Mouse (Mus musculus) hindbrain, embryonic 14.5 days (tissue): ENCODE measurements around the gene Dnajc5. TPM values are rescaled to one million over a fixed set of nuclear protein-coding genes. Genes with fewer than 3 reads are reported as not detected.

Experiments used
- ATAC-seq: fragments of 200-750 bp; cut with Nextera tagmentation; 2 replicates; pipeline ENCODE4 v1.8.0; 2017; ENCODE audit warnings: moderate number of reproducible peaks, mild to moderate bottlenecking, moderate TSS enrichment, moderate library complexity; ENCODE audit not compliant: low FRiP score
- DNase-seq: peaks from one replicate; pipeline ENCODE4 v3.0.0-alpha.2; 2015; ENCODE audit warnings: low spot score
- H3K27ac ChIP-seq: fragments of 300-500 bp; sonication (generic); 2 replicates; pipeline ENCODE4 v1.5.1; 2014; ENCODE audit warnings: mild to moderate bottlenecking, moderate library complexity
- H3K27me3 ChIP-seq: fragments of 300-500 bp; sonication (generic); 2 replicates; pipeline ENCODE4 v1.6.1; 2014; ENCODE audit warnings: mild to moderate bottlenecking, low read length, mixed read lengths; ENCODE audit not compliant: control insufficient read depth, insufficient read depth
- H3K36me3 ChIP-seq: fragments of 300-500 bp; sonication (generic); replicated peaks from 2 replicates; pipeline ENCODE4 v1.6.1; 2014; ENCODE audit not compliant: control insufficient read depth, insufficient read depth
- H3K4me1 ChIP-seq: fragments of 300-500 bp; sonication (generic); replicated peaks from 2 replicates; pipeline ENCODE4 v1.6.1; 2014; ENCODE audit warnings: antibody characterized with exemption, low read length, mixed read lengths; ENCODE audit not compliant: control insufficient read depth, insufficient read depth
- H3K4me2 ChIP-seq: fragments of 300-500 bp; sonication (generic); replicated peaks from 2 replicates; pipeline ENCODE4 v1.6.1; 2014; ENCODE audit warnings: mild to moderate bottlenecking, moderate library complexity
- H3K4me3 ChIP-seq: fragments of 300-500 bp; sonication (generic); replicated peaks from 2 replicates; pipeline ENCODE4 v1.5.1; 2014; ENCODE audit warnings: mild to moderate bottlenecking, low read length
- H3K9ac ChIP-seq: fragments of 300-500 bp; sonication (generic); 2 replicates; pipeline ENCODE4 v1.6.1; 2014
- H3K9me3 ChIP-seq: fragments of 300-500 bp; sonication (generic); 2 replicates; pipeline ENCODE4 v1.6.1; 2016; ENCODE audit warnings: low read length; ENCODE audit not compliant: control insufficient read depth
- WGBS: fragments of 180-500 bp; shearing (Covaris S2); extraction: QIAGEN DNeasy Blood & Tissue Kit; methylation state at CpG from one replicate; pipeline ENCODE4 v1.1.7; 2014; 5-methylcytosine and 5-hydroxymethylcytosine counted together
- polyA plus RNA-seq: library from polyadenylated mRNA; unstranded; fragments of >200 nt; fragmentation: Nextera tagmentation; extraction: Ambion mirVana; gene quantifications from 2 replicates; pipeline ENCODE4 v1.2.1, GENCODE M21; 2014

Dnajc5 gene
- polyA plus RNA-seq, 1 experiment from 2014 or later = 234 TPM

DNA sequence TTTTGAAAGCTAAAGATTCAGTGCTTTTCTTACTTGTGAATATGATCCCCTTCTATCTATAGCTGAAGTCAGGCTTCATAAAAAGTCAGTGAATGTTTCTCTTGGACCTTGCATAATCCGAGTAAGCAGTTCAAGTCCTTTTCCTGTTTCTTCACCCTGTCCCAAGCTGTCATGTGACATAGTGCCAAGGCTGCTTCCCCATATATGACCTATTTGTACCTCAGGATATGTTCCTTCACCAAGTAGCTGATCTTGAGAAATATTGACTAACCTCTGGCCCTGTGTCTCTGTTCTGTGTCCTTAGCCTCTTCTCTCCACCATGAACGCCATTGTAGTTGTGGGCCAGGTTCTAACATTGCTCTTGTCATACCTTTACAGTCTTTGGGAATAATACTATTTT, 16.1 kb downstream of the Dnajc5 start:
- 87% methylated on average over 2 of the region's 2 CpGs for WGBS

DNA sequence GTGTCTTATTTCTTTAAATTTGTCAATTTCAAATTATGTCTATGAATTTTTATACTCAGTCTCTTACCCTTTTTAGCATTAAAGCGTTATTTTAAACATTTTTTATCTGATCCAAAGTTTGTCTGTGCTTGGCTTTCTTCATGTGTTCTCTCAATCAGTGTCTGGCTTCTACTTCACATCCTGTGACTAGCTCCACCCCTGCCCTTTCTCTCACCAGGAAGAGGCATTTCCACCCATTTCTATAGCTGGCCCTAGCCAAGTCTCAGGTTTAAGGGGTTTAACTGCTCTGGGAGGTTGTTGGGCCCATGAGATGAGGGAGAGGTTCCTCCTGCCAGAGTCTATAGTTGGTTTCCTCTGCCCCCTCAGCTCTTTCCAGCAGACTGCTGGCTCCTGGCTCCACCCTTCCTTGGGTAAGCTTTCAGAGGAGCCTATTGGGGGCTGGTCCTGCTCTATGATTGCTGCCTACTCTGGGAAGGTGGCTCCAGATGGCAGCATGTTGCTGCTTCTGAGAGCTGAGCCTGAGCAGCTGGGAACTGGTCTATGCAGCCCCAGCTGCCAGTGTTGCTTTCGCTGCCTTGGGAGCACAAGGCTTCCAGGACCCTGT, 17.3 kb downstream of the Dnajc5 start:
- Histone ChIP-seq H3K9ac (no peak overlapping the region), H3K4me2 (no peak overlapping the region), H3K9me3 (no peaks in the 10 kb centered on the region), H3K4me3 (no peak overlapping the region), H3K27me3 (no peaks in the 10 kb centered on the region), H3K36me3 (no peaks in the 10 kb centered on the region; the same call in 1 of the 2 replicates), H3K27ac (peak overlapping the region; percentile 47; the same call in 1 of the 2 replicates), H3K4me1 (no peaks in the 10 kb centered on the region)
- 80% methylated on average over 2 of the region's 2 CpGs for WGBS
- DNase-seq = no peak
- peak; percentile 53 for ATAC-seq

More for the DNA sequence above, 16.1 kb downstream of the Dnajc5 start:
- H3K27ac ChIP-seq = no peak overlapping the region
- no peaks in the 10 kb centered on the region for H3K27me3 ChIP-seq
- DNase-seq = no peak
- H3K4me2 ChIP-seq = no peak overlapping the region
- no peaks in the 10 kb centered on the region for H3K9me3 ChIP-seq
- no peak for ATAC-seq
- H3K4me1 ChIP-seq = no peaks in the 10 kb centered on the region
- no peaks in the 10 kb centered on the region; the same call in 1 of the 2 replicates for H3K36me3 ChIP-seq
- no peak overlapping the region for H3K9ac ChIP-seq
- no peak overlapping the region for H3K4me3 ChIP-seq

DNA sequence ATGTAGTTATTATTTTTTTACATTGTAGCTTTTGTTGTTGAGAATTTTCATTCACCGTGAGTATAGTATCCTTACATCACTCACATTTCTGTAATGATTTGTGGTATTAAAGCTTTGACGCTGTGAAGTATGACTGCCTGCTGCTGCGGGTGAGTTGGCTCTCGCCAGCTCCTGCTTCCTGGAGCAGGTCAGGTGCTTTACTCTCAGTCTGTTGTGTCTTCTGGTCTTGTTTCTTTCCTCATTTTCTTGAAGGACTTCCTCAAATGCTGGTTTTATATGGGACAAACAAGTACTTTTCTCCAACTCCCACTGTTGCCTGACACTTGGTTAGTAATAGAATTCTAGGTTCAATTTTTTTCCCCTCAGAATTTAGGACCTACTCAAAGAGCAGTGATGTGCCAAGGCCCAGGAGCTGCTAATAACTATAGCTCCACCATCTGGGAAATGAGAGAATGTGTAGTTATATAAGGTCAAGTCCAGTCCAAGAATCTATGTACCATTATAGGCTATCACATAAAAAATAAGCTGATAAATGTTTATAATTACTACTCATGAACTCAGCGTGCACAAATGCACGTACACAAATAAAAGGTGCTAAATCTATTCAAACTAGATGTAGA, 21.6 kb downstream of the Dnajc5 start:
- DNase-seq = no peak
- no peak for ATAC-seq
- 94% methylated on average over 6 of the region's 6 CpGs for WGBS

DNA sequence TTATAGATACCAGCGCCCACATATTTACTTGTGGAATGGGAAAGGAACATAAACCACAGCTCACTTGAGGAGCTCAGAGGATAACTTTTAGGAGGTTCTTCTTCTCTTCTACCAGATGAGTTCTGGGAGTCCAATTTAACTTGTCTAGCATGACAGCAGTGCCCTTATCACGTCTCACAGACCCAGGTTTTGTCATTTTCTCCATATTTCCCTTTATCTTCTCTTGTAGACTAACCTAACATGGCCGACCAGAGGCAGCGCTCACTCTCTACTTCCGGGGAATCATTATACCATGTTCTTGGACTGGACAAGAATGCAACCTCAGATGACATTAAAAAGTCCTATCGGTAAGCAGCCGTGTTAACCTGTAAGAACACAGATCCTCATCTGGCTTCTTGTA, 25.9 kb downstream of the Dnajc5 start:
- H3K4me2 ChIP-seq = no peak overlapping the region
- H3K27ac ChIP-seq = no peak overlapping the region
- no peak overlapping the region for H3K9ac ChIP-seq
- peaks cover 50% of the 10 kb centered on the region for H3K36me3 ChIP-seq
- no peak for ATAC-seq
- H3K9me3 ChIP-seq = no peaks in the 10 kb centered on the region
- no peak overlapping the region for H3K4me3 ChIP-seq
- DNase-seq = no peak
- H3K27me3 ChIP-seq = no peaks in the 10 kb centered on the region
- H3K4me1 ChIP-seq = no peaks in the 10 kb centered on the region
- WGBS = 95% methylated on average over 7 of the region's 7 CpGs

More for the DNA sequence above, 21.6 kb downstream of the Dnajc5 start:
- no peaks in the 10 kb centered on the region for H3K9me3 ChIP-seq
- no peak overlapping the region for H3K27ac ChIP-seq
- H3K9ac ChIP-seq = no peak overlapping the region
- no peak overlapping the region for H3K4me3 ChIP-seq
- H3K4me1 ChIP-seq = no peaks in the 10 kb centered on the region
- H3K27me3 ChIP-seq = no peaks in the 10 kb centered on the region
- no peak overlapping the region for H3K4me2 ChIP-seq
- peaks cover 8% of the 10 kb centered on the region for H3K36me3 ChIP-seq

DNA sequence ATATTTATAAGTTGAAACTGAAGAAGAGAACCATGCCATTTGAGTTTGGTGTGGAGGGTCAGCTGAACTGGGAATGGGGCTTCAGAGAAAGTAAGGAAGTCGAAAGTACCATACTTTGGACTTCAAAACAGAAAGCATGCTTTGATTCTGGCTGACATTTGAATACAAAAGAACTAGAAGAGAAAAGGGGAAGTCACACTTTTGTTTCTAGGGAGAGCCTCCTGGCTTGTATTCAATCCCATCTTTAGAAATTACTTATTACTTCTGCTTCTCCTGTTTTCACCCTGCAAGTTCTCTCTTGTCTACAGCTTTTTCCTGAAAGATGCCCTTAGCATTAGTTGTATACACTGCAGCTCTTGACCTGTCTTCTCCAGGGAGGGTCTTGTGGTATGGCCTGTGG, 27.9 kb downstream of the Dnajc5 start:
- no peak for DNase-seq
- Histone ChIP-seq H3K4me3 (no peak overlapping the region), H3K9ac (no peak overlapping the region), H3K4me1 (no peaks in the 10 kb centered on the region), H3K36me3 (peaks cover 71% of the 10 kb centered on the region), H3K4me2 (no peak overlapping the region), H3K27ac (no peak overlapping the region), H3K27me3 (no peaks in the 10 kb centered on the region), H3K9me3 (no peaks in the 10 kb centered on the region)
- no peak for ATAC-seq
- WGBS = 68% methylated on average over 1 of the region's 1 CpGs

DNA sequence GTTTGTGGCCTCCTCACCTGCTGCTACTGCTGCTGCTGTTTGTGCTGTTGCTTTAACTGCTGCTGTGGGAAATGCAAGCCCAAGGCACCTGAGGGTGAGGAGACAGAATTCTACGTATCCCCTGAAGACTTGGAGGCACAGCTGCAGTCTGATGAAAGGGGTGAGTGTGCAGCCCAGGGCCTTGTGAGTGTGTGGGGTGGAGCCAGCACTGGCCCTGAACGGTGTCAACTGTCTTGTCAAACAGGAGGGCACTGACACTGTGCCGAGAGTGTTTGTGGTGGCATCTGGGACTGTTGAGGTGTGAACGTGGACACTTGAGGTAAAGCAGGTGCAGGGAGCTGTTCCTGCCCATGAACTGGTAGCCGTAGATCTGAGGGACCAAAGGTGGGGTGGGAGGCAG, 28.4 kb downstream of the Dnajc5 start:
- Histone ChIP-seq H3K9me3 (no peaks in the 10 kb centered on the region), H3K4me2 (no peak overlapping the region), H3K27me3 (no peaks in the 10 kb centered on the region), H3K9ac (no peak overlapping the region), H3K4me3 (no peak overlapping the region), H3K36me3 (peaks cover 73% of the 10 kb centered on the region), H3K27ac (no peak overlapping the region), H3K4me1 (no peaks in the 10 kb centered on the region)
- no peak for DNase-seq
- 85% methylated on average over 5 of the region's 5 CpGs for WGBS
- no peak for ATAC-seq

DNA sequence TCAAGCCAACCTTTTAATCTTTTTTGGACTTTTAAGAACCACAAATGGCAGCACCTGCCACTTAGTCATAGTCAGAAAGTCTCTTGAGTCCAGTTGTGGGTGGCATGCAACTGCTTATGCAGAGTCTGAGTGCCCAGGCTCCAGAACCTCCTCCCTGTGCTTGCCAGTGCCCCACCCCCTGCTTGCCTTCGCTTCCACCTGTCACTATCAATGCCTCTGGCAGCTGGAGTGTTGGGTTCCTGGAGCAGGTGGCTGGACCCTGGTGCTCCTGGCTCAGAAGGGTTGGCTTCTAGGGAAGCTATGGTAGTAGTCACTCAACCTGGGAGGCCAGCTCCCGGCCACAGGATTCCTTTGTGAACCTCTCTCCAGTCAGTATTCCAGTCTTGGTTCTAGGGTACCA, 29.9 kb downstream of the Dnajc5 start:
- no peaks in the 10 kb centered on the region for H3K4me1 ChIP-seq
- no peak overlapping the region for H3K9ac ChIP-seq
- H3K9me3 ChIP-seq = no peaks in the 10 kb centered on the region
- peaks cover 85% of the 10 kb centered on the region for H3K36me3 ChIP-seq
- DNase-seq = no peak
- no peak overlapping the region for H3K4me2 ChIP-seq
- H3K4me3 ChIP-seq = no peak overlapping the region
- 95% methylated on average over 2 of the region's 2 CpGs for WGBS
- no peaks in the 10 kb centered on the region for H3K27me3 ChIP-seq
- no peak for ATAC-seq
- H3K27ac ChIP-seq = no peak overlapping the region

DNA sequence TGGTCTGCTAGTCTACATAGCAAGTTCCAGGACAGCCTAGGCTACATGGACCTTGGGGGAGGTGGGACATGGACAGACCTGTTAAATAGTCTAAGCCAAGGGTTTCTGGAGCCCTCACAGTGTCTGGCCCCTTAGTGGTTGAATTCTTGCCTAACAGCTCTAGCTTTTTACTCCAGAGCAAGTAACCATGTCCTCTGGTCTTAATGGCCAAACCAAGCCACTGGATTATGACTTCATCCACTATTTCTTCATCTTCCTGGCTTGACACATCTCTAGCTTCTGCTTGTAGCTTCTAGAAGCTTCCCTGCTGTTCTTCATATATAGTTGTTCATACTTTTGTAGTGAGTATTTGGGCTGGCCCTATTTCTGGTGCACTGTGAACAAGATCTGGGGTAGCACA, 33.5 kb downstream of the Dnajc5 start:
- ATAC-seq = no peak
- no peak for DNase-seq
- no peaks in the 10 kb centered on the region for H3K9me3 ChIP-seq
- no peak overlapping the region for H3K4me3 ChIP-seq
- no peaks in the 10 kb centered on the region for H3K4me1 ChIP-seq
- peaks cover 59% of the 10 kb centered on the region for H3K36me3 ChIP-seq
- H3K27ac ChIP-seq = no peak overlapping the region
- H3K9ac ChIP-seq = no peak overlapping the region
- no peaks in the 10 kb centered on the region for H3K27me3 ChIP-seq
- H3K4me2 ChIP-seq = no peak overlapping the region

DNA sequence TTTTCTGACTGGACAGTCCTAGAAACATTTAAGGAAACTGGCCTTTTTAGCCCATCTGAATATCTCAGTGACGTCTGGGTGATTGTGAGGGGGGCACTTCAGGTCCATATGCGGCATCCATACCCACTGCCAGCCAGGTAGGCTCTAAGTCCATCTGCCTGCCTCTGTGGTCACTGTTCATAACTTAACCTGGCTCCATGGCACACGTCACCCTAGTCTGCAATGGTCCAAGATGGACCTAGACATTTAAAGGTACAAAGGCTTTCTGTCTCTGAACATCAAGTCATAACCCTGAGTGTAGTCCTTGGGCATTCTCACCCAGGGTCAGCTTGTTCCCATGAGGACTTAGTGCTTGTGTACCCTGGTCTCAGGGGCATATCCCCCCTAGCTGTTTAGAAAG, 47.1 kb downstream of the Dnajc5 start:
- Histone ChIP-seq H3K27ac (no peak overlapping the region), H3K27me3 (no peaks in the 10 kb centered on the region), H3K9me3 (no peaks in the 10 kb centered on the region), H3K4me3 (no peak overlapping the region), H3K4me2 (no peak overlapping the region), H3K9ac (no peak overlapping the region), H3K4me1 (no peaks in the 10 kb centered on the region), H3K36me3 (no peaks in the 10 kb centered on the region)
- 95% methylated on average over 3 of the region's 3 CpGs for WGBS
- no peak for ATAC-seq
- DNase-seq = no peak
